Mouse (Mus musculus) small intestine, adult 10 weeks (tissue): ENCODE results near the gene Htr2a. TPM values are rescaled to one million over a fixed set of nuclear protein-coding genes. Genes with fewer than 3 reads are reported as not detected.

ENCODE experiments used
- polyA plus RNA-seq: library from polyadenylated mRNA; stranded (reverse); fragments of 350-450 nt; fragmentation: Illumina TruSeq; extraction: RNeasy Lipid Tissue Mini Kit (QIAGEN cat#74804); gene quantifications from one replicate; pipeline ENCODE4 v1.2.3, GENCODE M21; 2014; ENCODE audit warnings: low replicate concordance

Gene Htr2a
- 0.26 TPM for polyA plus RNA-seq

GRCm38 (mm10) chr14:74640819-74641381 is at the start of gene Htr2a:
Htr2a (plus strand) TSS chr14:74640840.

GRCm38 (mm10) chr14:74732079-74732783 is 91.6 kb downstream of the Htr2a start, which contains the start of gene Esd:
Esd (plus strand) TSS chr14:74732297.

Other genes with a start within 250 kb of the Htr2a start
- gene Esd, start 91.5 kb downstream of the Htr2a start, polyA plus RNA-seq, result 452 TPM